24 mouse cellular contexts compared by ENCODE assay signal in the genomic region with DNA sequence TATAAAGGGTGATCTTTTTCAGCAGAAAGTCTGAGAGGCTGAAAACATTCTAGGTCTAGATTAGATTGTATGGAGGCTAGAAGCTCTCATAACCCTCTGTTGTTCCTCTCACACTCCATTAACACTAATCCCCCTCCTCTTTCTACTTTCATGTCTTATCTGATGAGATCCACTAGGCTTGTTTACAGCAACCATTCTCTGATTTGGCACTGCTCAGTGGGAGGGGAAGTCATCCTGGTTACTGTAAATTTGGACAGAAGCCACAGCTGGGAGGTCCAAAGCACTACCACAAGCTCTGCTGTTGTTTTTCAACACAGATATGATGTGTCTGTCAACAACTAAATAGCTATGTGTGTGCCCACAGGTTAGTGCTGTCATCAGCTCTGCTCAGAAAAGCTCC. TPM values are rescaled to one million over a fixed set of nuclear protein-coding genes. Genes with fewer than 3 reads are reported as not detected.
A peak's percentile ranks its signal among the peaks of the same experiment; 100 is the strongest.
DNase-seq lines count a peak whose midpoint lies in the region; ATAC-seq and TF ChIP-seq lines count a peak whose summit lies in the region.
"Had no signal": no experiment of that assay in that cellular context is flagged by ENCODE, and none has a peak within 500 bp of the region (broad histone marks: within the 10 kb centered on the region; RNA-seq: fewer than 3 reads in every experiment).

No protein-coding gene starts in this region.

- no peak overlapping the region for H3K27ac ChIP-seq in kidney, adult 2 months (ENCODE audit: insufficient read depth, low read depth, low read length)
- H3K27ac ChIP-seq in lung, embryonic 15.5 days = no peak overlapping the region
- H3K27ac ChIP-seq: embryonic facial prominence, embryonic 10.5 days; embryonic facial prominence, embryonic 12.5 days; forebrain, embryonic 13.5 days; forebrain, embryonic 15.5 days had no signal

- H3K4me1 ChIP-seq in kidney, adult 2 months (ENCODE audit: control insufficient read depth, insufficient read depth, low read length) = no peaks in the 10 kb centered on the region
- H3K4me1 ChIP-seq in lung, embryonic 15.5 days = peaks cover 23% of the 10 kb centered on the region

- H3K4me2 ChIP-seq in lung, embryonic 15.5 days = no peak overlapping the region
- H3K4me2 ChIP-seq: embryonic facial prominence, embryonic 12.5 days; forebrain, embryonic 13.5 days; forebrain, embryonic 15.5 days had no signal

- no peak overlapping the region for H3K4me3 ChIP-seq in kidney, adult 2 months (ENCODE audit: insufficient read depth, low read depth, low read length)
- H3K4me3 ChIP-seq in lung, embryonic 15.5 days = no peak overlapping the region
- H3K4me3 ChIP-seq: embryonic facial prominence, embryonic 10.5 days; embryonic facial prominence, embryonic 12.5 days; forebrain, embryonic 13.5 days; forebrain, embryonic 15.5 days had no signal

- peak; percentile 25 for DNase-seq in kidney, adult 2 months
- no peak for DNase-seq in kidney, postnatal 36 days
- DNase-seq in lung, postnatal 25 days (ENCODE audit: low spot score) = no peak
- peak; percentile 38 for DNase-seq in lung, postnatal 10 days
- DNase-seq in lung, postnatal 4 days = no peak
- DNase-seq: adrenal gland, adult 8-10 months; adrenal gland, postnatal 14 days; adrenal gland, postnatal 36 days; B cell, adult 2 months; cerebellum, adult 11-12 months; cerebellum, adult 2 months; cerebellum, adult 9-10 months; cerebellum, postnatal 10 days; cerebellum, postnatal 25 days had no signal

- H3K27me3 ChIP-seq in kidney, adult 2 months (replicated peaks; ENCODE audit: control insufficient read depth, insufficient read depth, low read length) = no peaks in the 10 kb centered on the region
- peaks cover 5% of the 10 kb centered on the region; the same call in 1 of the 2 replicates for H3K27me3 ChIP-seq in lung, embryonic 15.5 days
- H3K27me3 ChIP-seq: CH12.LX; forebrain, embryonic 15.5 days had no signal

- no peaks in the 10 kb centered on the region for H3K36me3 ChIP-seq in kidney, adult 2 months (ENCODE audit: control insufficient read depth, insufficient read depth, low read length)
- no peaks in the 10 kb centered on the region for H3K36me3 ChIP-seq in lung, embryonic 15.5 days
- H3K36me3 ChIP-seq: embryonic facial prominence, embryonic 10.5 days; embryonic facial prominence, embryonic 12.5 days; forebrain, embryonic 15.5 days; G1E had no signal

- no peak for TF ChIP-seq POLR2A in kidney, adult 2 months (IDR thresholded peaks at IDR 0.05; ENCODE audit: low read depth, low read length)

- TF ChIP-seq CTCF in kidney, adult 2 months (conservative IDR thresholded peaks at IDR 0.05; ENCODE audit: insufficient read depth, insufficient read length, low read depth, low read length) = no peak

- no peak overlapping the region for H3K9ac ChIP-seq in lung, embryonic 15.5 days
- H3K9ac ChIP-seq: embryonic facial prominence, embryonic 12.5 days; forebrain, embryonic 13.5 days; forebrain, embryonic 15.5 days had no signal

- ATAC-seq in lung, embryonic 15.5 days (ENCODE audit: borderline replicate concordance, extremely low read depth, low FRiP score, low TSS enrichment) = peak; percentile 25; the same call in 1 of the 2 replicates
- ATAC-seq: activated CD4-positive, CD25-positive, alpha-beta regulatory T cell, adult 4 months; CD4-positive, CD25-positive, alpha-beta regulatory T cell, adult 4 months; forebrain, embryonic 13.5 days; forebrain, embryonic 15.5 days; Patski had no signal

- no peaks in the 10 kb centered on the region for H3K9me3 ChIP-seq in lung, embryonic 15.5 days
- H3K9me3 ChIP-seq: embryonic facial prominence, embryonic 10.5 days; embryonic facial prominence, embryonic 12.5 days; forebrain, embryonic 13.5 days; forebrain, embryonic 15.5 days; G1E had no signal

RNA-seq across cellular contexts. Expression of gene Slc1a1, which starts 3.5 kb away (rescaled TPM):
- polyA plus RNA-seq in kidney, adult 2 months (2012; rRNA removed) = 86.5 and 97.8 TPM in 2 replicates
- polyA plus RNA-seq in lung, embryonic 15.5 days (2015; fragmentation: Nextera tagmentation; extraction: Ambion mirVana) = 4.4 and 5.1 TPM in 2 replicates
- polyA plus RNA-seq: activated CD4-positive, CD25-positive, alpha-beta regulatory T cell, adult 4 months; G1E had no signal

Comparison
In these comparisons a context has a peak if more than half of its experiments do, and no peak if none do; other contexts are left out.
1. DNase-seq: peak in kidney, adult 2 months (single experiment) and lung, postnatal 10 days (single experiment); none in kidney, postnatal 36 days (0 of 2), lung, postnatal 25 days (single experiment) and lung, postnatal 4 days (0 of 2).
2. RNA of gene Slc1a1, which starts 3.5 kb away (polyA plus RNA-seq): 86.5 to 97.8 TPM in kidney, adult 2 months; 4.4 to 5.1 TPM in lung, embryonic 15.5 days; every median in the first group is over 10 times any median in the second.